Mouse (Mus musculus) olfactory bulb, adult 2 months (tissue): ENCODE results near the gene Trim65.

Experiments used
- CTCF ChIP-seq: fragments of 200-500 bp; IDR thresholded peaks from 2 replicates; pipeline ENCODE4 v1.5.1; 2012; ENCODE audit warnings: low read depth, mild to moderate bottlenecking, low read length, moderate library complexity; ENCODE audit not compliant: insufficient read depth
- POLR2A ChIP-seq: fragments of 200-500 bp; IDR thresholded peaks from 2 replicates; pipeline ENCODE4 v1.6.1; 2012; ENCODE audit warnings: mild to moderate bottlenecking, low read depth, low read length, moderate library complexity; ENCODE audit not compliant: insufficient read depth

DNA sequence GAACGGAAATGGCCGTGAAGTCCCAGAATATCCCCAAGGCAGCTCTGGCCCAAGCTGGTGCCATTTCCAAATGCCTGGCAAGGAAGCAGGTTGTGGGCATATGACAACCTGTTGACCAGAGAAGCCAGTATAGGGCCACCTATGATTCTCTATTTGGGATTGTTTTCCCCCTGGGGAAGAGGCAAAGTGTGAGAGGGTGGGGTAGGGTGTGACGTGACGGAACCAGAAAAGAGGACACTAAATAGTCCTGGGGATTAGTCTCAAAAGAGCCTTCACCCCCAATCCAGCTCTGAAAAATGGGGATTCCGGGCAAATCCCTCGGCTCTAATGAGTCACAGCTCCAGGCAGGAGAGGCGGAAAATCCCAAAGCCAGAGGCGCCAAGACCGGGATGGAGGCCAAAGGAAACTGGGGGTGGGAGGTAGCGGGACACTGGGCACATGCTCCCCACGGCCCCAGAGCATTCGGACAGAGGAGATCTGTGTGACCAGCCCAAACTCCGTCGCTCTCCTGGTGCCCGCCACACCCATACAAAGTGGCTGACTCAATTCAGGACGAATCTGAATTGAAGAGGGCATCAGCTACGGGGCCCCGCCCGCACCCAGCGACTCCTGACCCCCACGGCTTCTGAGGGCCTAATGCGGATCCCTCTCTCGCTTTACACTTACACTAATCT is 22.3 kb downstream of the Trim65 start:
- no peak for TF ChIP-seq CTCF
- TF ChIP-seq POLR2A, result no peak
